Mouse (Mus musculus) ES-CJ7 (cell line): ENCODE data around the gene Tob2.
A peak's percentile ranks its signal among the peaks of the same experiment; 100 is the strongest.

Experiments
- DNase-seq: peaks from one replicate; pipeline ENCODE4 v3.0.0; 2011; ENCODE audit warnings: low read depth, low spot score

The Tob2 gene

DNA sequence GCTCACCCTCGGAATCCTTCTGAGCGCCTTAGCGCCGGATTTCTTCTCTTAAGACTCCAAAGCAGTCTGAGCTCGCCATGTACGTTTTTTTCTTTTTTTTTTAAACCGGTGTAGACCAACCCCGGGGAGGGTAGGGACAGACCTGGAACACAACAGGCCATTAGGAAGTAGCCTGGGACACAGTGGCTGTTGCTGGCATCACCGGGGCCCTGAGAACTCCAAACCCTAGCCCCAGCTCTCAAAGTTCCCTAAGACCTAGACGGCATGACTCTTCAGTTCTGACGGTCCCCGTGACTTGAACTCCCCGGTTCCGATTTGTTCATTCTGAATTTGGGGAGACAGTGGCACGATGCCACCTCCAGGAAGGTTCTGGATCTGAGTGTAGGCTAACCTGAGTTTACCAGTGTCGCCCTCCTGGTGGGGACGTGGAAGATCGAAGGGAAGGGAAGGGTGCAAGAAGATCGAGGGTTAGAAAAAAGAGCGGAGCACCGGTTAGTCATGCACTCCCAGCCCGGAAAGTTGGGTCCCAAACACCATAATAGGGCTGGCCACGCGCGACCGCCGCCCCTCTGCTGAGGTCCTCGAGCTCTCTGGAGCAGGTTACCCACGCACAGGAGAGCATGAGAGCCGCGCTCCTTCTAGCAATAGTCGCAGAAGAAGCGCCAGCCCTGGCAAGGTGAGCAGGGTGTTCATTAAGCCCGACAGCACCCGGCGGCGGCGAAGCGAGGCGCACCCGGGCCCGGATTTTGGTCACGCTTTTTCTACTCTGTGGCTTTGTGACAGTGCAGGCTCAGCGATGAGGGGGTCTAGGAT lies at the start of gene Tob2:
Gene Tob2 (minus strand): TSS at position 280 of the 813 bp plus-strand sequence.
- peak; percentile 44 for DNase-seq

- DNase-seq: no peak
Observed at GRCm38 (mm10) chr15:81907953-81908352, 49.4 kb upstream of the Tob2 start.

GRCm38 (mm10) chr15:81904939-81905338 lies 46.3 kb upstream of the Tob2 start:
- peak; percentile 61 for DNase-seq

DNA sequence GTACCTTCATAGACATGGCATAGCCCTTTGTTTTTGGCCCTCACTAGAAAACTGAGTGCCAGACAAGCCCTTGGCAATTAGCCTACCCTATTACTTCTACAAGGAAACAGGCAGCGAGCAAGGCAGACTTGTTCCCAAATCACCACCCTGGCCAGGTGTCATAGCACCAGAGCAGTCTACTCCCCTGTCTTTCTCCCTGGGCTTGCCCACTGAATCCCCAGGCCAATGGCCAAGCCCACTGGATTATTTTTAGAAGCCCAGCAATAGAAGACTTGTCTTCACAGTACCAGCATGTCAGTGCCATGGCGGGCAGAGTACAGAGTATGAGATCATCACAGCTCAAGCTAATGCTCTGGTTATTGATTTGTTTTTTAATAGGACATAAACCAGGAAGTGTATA lies 40.2 kb upstream of the Tob2 start:
- no peak for DNase-seq

GRCm38 (mm10) chr15:81897607-81898285 lies 39.1 kb upstream of the Tob2 start:
- no peak for DNase-seq

- DNase-seq: no peak
Observed at GRCm38 (mm10) chr15:81896407-81896806, 37.8 kb upstream of the Tob2 start.

- DNase-seq: no peak
Observed at GRCm38 (mm10) chr15:81894002-81894401, 35.4 kb upstream of the Tob2 start.

DNA sequence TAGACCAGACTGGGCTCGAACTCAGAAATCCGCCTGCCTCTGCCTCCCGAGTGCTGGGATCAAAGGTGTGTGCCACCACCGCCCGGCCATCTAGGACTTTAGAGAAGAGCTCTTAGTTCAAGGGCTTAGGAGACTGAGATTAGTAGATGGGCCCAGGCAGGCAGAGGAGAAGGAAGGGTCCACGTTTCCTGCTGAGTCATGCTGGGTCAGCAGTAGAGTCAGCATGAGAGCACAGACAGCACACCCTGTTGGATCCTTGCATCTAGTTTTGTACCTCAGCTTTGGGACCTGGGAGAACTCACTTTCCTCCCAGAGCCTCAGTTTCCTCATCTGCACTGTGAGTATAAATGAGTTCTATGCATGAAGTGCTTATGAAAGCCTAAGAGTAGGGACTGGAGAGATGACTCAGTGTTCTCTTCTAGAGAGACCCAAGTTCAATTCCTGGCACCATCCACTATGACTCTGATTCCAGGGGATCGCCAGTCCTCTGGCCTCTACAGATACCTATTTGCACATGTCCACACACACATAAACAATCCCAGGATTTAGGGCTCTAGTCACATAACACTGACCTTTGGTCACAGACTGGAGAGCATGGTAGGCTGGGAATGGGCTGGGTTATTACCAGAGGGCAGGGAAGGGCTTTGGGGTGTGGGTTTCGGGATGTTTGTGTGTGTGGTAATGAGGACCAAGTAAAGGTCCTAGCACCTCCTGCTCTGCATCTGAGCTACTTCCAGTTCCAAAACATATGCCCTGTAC lies 33.4 kb upstream of the Tob2 start:
- peak; percentile 69 for DNase-seq

GRCm38 (mm10) chr15:81891140-81891802 lies 32.7 kb upstream of the Tob2 start:
- DNase-seq: no peak

GRCm38 (mm10) chr15:81889175-81889574 lies 30.6 kb upstream of the Tob2 start:
- DNase-seq: no peak

DNA sequence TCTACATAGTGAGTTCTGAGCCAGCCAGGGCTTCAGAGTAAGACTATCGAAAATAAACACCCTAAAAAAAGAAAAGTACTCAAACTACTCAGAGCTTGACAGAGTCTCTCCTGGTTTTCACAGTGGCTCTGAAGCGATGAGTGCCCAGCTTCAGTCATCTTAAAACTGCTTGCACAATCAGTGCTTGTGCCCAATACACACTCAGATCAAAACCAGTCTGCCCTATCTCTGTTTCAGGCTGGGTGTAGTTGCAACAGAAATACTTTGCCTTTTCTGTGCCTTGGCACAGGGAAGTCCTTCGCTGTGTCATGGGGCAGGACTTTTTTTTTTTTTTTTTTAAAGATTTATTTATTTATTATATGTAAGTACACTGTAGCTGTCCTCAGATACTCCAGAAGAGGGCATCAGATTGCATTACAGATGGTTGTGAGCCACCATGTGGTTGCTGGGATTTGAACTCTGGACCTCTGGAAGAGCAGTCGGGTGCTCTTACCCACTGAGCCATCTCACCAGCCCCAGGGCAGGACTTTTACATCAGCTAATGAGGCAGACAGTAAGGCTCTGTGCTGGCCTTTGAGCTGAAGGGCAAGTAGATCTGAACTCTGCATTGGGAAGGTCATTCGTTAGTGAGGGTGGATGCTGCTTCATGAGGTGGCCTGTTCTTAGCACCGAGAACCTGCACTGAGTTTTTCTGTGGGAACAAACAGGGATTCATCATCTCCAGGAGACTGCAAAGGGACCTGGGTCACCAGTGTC lies 28.4 kb upstream of the Tob2 start:
- no peak for DNase-seq

GRCm38 (mm10) chr15:81885418-81885934 lies 26.9 kb upstream of the Tob2 start:
- DNase-seq: no peak

DNA sequence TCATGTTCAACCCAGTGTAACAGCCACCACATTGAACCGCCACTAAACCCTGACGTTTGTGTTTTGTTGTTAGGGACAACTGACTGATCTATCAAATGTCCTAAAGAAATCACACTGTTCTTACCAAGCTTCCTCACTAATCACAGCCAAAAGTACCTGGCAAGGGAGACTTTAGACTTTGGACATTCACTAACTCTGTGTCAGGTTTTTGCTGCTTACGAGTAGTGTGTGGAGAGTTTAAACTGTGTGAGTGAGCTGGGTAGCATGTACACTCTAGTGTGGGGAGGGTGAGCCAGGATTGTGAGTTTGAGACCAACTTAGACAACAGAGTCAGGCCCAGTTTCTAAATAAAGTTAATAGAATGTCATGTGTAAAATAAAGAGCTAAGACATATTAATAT lies 23.8 kb upstream of the Tob2 start:
- no peak for DNase-seq

DNA sequence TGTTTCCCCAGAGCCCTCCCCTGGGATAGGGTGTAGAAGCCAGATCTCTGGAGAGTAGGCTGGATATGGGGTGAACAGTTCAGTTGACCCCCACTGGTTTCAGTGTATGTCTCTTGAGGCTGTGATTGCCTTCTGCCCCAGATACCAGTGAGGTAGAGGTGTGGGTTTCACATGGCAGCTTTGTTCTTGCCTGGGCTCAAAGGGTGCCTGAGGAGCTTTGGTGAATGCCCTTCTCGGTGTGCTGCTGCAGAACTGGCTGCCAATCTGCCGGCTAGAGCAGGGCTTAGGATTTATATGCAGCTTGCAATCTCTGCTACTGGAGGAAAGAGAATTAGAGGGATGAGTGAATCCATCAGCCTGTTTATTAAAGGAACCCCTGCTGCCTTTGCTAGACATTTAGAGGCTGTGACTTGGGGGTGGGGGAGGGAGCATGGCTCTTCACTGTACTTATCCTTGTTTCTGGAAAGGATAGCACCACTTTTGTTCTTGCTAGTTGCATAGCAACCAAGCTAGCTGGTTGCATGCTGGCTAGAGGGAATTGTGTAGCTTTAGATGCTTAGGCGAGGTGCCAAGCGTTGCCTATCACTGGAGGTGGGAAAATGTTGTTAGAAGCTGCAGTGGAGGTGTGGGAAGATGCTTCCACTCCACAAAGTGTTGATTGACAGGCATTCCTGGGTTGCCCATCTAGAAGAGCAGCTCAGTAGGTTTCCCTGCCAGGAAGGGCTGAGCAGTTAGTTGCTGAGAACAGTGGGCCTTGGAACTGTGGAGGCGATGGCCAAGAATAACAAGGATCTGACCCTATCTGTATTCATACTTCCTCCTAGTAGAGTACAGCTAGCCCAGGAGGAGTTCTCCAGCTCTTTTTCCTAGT lies 21.2 kb upstream of the Tob2 start:
- DNase-seq: no peak

GRCm38 (mm10) chr15:81872262-81873136 lies 13.9 kb upstream of the Tob2 start, which contains the start of gene Aco2:
Gene Aco2, plus strand, starts transcription at chr15:81872309.
- peak; percentile 99 for DNase-seq

DNA sequence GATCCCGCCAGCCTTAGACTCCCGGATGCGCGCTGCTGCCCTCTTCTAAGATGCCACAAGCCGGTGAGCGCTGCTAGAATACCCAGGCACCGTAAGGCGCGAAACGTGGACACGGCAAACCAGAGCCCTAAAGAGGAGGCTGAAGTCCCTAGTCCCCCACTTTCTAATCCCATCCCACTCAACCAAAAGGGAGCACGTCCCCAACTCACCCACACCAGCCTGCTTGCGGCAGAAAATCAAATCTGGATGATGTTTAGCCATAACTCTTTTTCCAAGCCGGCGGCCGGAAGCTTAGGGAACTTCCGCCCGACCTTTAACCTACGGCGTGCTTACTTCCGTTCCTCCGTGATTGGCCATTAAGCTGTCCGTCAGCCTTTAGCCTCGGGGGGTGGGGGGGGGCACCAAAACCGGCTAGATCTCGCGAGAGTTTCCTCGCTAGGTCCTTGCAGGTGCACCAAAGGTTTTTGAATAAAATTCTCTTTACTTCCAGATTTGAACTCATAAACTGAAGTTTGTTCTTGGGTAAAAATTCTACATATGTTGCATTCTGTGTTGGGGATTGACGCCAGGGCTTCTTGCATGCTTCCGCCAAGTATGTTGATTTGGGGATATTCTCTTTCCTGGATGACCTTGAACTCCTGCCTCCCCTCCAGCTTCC lies 13.1 kb upstream of the Tob2 start, which contains the start of gene Phf5a:
Gene Phf5a (minus strand): TSS at position 308 of the 658 bp plus-strand sequence.
- DNase-seq: peak; percentile 97

GRCm38 (mm10) chr15:81869985-81870384 lies 11.4 kb upstream of the Tob2 start:
- no peak for DNase-seq

GRCm38 (mm10) chr15:81864238-81864637 lies 5.6 kb upstream of the Tob2 start:
- no peak for DNase-seq
